ENCODE assay signal across 14 mouse cellular contexts in the genomic region with DNA sequence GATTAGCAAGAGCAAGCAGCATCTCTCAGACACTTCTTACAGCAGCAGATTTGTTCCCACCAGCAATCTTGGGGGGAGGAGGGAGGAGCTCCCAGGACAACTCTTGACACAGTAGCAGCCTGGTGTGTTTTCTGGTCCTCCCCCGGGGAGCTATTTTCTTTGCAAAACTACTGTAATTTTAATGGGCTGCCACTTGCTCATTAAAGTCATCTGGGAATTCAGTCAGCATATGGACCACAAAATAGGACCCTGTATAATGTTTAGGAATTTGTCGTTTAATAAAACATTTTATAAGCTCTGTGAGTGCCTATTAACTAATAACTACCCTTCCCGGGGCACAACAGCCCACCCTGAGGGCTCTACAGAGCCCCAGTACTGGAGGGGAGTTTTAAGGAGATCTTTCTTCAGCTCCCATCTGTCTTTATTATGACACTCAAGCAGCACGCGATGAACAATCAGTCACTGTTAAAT.
DNase-seq lines count a peak whose midpoint lies in the region; ATAC-seq and TF ChIP-seq lines count a peak whose summit lies in the region.
"Had no signal": no experiment of that assay in that cellular context is flagged by ENCODE, and none has a peak within 500 bp of the region (broad histone marks: within the 10 kb centered on the region; RNA-seq: fewer than 3 reads in every experiment).

No protein-coding gene starts in this region.

- no peak overlapping the region for H3K4me3 ChIP-seq in neural tube, embryonic 13.5 days
- no peak overlapping the region for H3K4me3 ChIP-seq in limb, embryonic 10.5 days
- H3K4me3 ChIP-seq in lung, postnatal 0 days (ENCODE audit: low read depth, low read length) = no peak overlapping the region
- H3K4me3 ChIP-seq: kidney, embryonic 15.5 days; myocyte had no signal

- H3K36me3 ChIP-seq in neural tube, embryonic 13.5 days = no peaks in the 10 kb centered on the region
- H3K36me3 ChIP-seq in limb, embryonic 10.5 days = no peaks in the 10 kb centered on the region
- H3K36me3 ChIP-seq in lung, postnatal 0 days (ENCODE audit: insufficient read depth, low read length) = no peaks in the 10 kb centered on the region
- H3K36me3 ChIP-seq: kidney, embryonic 15.5 days had no signal

- 0 out of 2 replicates have a peak overlapping the region, but pooled peaks have one; percentile 49 for H3K27ac ChIP-seq in neural tube, embryonic 13.5 days (replicated peaks)
- 0 out of 2 replicates have a peak overlapping the region, but pooled peaks have one; percentile 14 for H3K27ac ChIP-seq in limb, embryonic 10.5 days
- H3K27ac ChIP-seq in lung, postnatal 0 days (ENCODE audit: low read length) = no peak overlapping the region
- H3K27ac ChIP-seq: kidney, embryonic 15.5 days had no signal

- no peaks in the 10 kb centered on the region for H3K9me3 ChIP-seq in neural tube, embryonic 13.5 days
- H3K9me3 ChIP-seq in limb, embryonic 10.5 days (replicated peaks) = no peaks in the 10 kb centered on the region
- H3K9me3 ChIP-seq in lung, postnatal 0 days (ENCODE audit: low read length) = no peaks in the 10 kb centered on the region
- H3K9me3 ChIP-seq: kidney, embryonic 15.5 days had no signal

- intact Hi-C loops in heart, postnatal 36 days (cut with DNase I) = no loop called here

- no peak overlapping the region for H3K9ac ChIP-seq in neural tube, embryonic 13.5 days
- no peak overlapping the region for H3K9ac ChIP-seq in lung, postnatal 0 days (replicated peaks; ENCODE audit: low read depth)
- H3K9ac ChIP-seq: kidney, embryonic 15.5 days; lung, embryonic 14.5 days had no signal

- peaks cover 3% of the 10 kb centered on the region; the same call in 1 of the 2 replicates for H3K27me3 ChIP-seq in neural tube, embryonic 13.5 days
- peaks cover 3% of the 10 kb centered on the region; the same call in 1 of the 2 replicates for H3K27me3 ChIP-seq in limb, embryonic 10.5 days (ENCODE audit: low read depth, poor library complexity, severe bottlenecking)
- H3K27me3 ChIP-seq in lung, postnatal 0 days (replicated peaks; ENCODE audit: insufficient read depth, low read length) = no peaks in the 10 kb centered on the region

- DNase-seq in heart, adult 11 months = peak; percentile 75
- DNase-seq in heart, postnatal 36 days = no peak
- no peak for DNase-seq in neural tube, embryonic 10.5 days (ENCODE audit: extremely low spot score, low spot score)
- no peak for DNase-seq in limb, embryonic 10.5 days (ENCODE audit: low spot score)
- peak; percentile 71 for DNase-seq in retina, postnatal 1 day
- DNase-seq in kidney, adult 11 months = no peak
- no peak for DNase-seq in lung, postnatal 0 days (ENCODE audit: low spot score)
- DNase-seq: adrenal gland, postnatal 36 days; lung, embryonic 14.5 days; right cerebral cortex, postnatal 4 days had no signal

- WGBS in neural tube, embryonic 13.5 days = 29% methylated on average over 5 of the region's 5 CpGs
- WGBS in limb, embryonic 10.5 days = 62% methylated on average over 5 of the region's 5 CpGs
- WGBS in lung, postnatal 0 days = 58% methylated on average over 5 of the region's 5 CpGs

- peaks cover 25% of the 10 kb centered on the region for H3K4me1 ChIP-seq in neural tube, embryonic 13.5 days (replicated peaks)
- peaks cover 25% of the 10 kb centered on the region for H3K4me1 ChIP-seq in limb, embryonic 10.5 days
- no peaks in the 10 kb centered on the region for H3K4me1 ChIP-seq in lung, postnatal 0 days (ENCODE audit: insufficient read depth, low read depth, low read length)

- TF ChIP-seq CTCF in lung, postnatal 0 days (IDR thresholded peaks at IDR 0.05) = no peak

- H3K4me2 ChIP-seq in neural tube, embryonic 13.5 days = no peak overlapping the region
- no peak overlapping the region for H3K4me2 ChIP-seq in lung, postnatal 0 days (replicated peaks; ENCODE audit: low read depth, low read length)
- H3K4me2 ChIP-seq: kidney, embryonic 15.5 days; liver, embryonic 11.5 days; lung, embryonic 14.5 days had no signal

- TF ChIP-seq EP300 in lung, postnatal 0 days (IDR thresholded peaks at IDR 0.05) = no peak

- ATAC-seq in neural tube, embryonic 13.5 days (ENCODE audit: low read depth) = 0 out of 2 replicates have a peak, but pooled peaks have one; percentile 17
- ATAC-seq in lung, postnatal 0 days = no peak

Comparison
In these comparisons a context has a peak if more than half of its experiments do, and no peak if none do; other contexts are left out.
1. DNase-seq: peak in heart, adult 11 months (single experiment) and retina, postnatal 1 day (single experiment); none in heart, postnatal 36 days (0 of 2), neural tube, embryonic 10.5 days (single experiment), limb, embryonic 10.5 days (single experiment), kidney, adult 11 months (single experiment) and lung, postnatal 0 days (single experiment).